Mouse (Mus musculus): ENCODE measurements around the gene Fam13a. TPM values are rescaled to one million over a fixed set of nuclear protein-coding genes. Genes with fewer than 3 reads are reported as not detected.
A peak's percentile ranks its signal among the peaks of the same experiment; 100 is the strongest.

Fam13a gene
- 11.6 and 13.2 TPM in 2 replicates for polyA plus RNA-seq (2015; fragmentation: Nextera tagmentation; extraction: Ambion mirVana)

DNA sequence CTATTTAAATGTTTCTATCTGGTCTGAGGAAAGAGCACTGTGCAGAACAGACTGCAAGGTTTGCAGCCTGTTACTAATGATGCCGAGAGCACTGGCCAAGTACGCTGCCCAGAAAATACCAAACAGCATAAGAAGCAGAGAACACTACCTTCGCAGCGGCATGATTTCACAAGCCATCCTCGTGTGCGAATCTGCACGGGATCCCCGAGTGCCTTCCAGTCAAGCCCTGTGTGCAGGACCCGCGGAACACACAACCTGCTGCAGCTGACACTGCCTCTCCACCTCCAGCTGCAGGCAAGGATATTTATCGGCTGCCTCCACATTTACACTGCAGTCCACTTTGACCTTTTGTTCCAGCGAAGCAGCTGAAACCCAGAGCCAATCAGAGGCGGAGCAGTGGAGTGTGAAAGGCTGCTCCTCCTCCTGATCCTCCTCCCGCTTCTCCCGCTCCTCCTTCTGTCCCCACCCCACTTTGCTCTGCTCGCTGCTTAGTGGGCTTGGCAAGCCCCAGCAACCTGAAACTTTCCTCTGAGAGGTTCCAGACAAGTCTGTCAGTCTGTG lies at the start of gene Fam13a:
Gene Fam13a, minus strand, starts transcription at position 386 of the 561 bp plus-strand sequence.
- peak; percentile 98 for ATAC-seq (ENCODE audit: low FRiP score, low read depth)
- Histone ChIP-seq H3K36me3 (no peaks in the 10 kb centered on the region), H3K9ac (peak within 1 kb of the TSS; percentile 55), H3K27ac (replicated peaks) (peak within 1 kb of the TSS; percentile 82), H3K4me1 (replicated peaks) (peaks cover 18% of the 10 kb centered on the region), H3K27me3 (no peaks in the 10 kb centered on the region), H3K4me2 (peak within 1 kb of the TSS; percentile 58), H3K4me3 (peak within 1 kb of the TSS; percentile 60), H3K9me3 (no peaks in the 10 kb centered on the region)
- WGBS = 0% methylated on average over 16 of the region's 16 CpGs

DNA sequence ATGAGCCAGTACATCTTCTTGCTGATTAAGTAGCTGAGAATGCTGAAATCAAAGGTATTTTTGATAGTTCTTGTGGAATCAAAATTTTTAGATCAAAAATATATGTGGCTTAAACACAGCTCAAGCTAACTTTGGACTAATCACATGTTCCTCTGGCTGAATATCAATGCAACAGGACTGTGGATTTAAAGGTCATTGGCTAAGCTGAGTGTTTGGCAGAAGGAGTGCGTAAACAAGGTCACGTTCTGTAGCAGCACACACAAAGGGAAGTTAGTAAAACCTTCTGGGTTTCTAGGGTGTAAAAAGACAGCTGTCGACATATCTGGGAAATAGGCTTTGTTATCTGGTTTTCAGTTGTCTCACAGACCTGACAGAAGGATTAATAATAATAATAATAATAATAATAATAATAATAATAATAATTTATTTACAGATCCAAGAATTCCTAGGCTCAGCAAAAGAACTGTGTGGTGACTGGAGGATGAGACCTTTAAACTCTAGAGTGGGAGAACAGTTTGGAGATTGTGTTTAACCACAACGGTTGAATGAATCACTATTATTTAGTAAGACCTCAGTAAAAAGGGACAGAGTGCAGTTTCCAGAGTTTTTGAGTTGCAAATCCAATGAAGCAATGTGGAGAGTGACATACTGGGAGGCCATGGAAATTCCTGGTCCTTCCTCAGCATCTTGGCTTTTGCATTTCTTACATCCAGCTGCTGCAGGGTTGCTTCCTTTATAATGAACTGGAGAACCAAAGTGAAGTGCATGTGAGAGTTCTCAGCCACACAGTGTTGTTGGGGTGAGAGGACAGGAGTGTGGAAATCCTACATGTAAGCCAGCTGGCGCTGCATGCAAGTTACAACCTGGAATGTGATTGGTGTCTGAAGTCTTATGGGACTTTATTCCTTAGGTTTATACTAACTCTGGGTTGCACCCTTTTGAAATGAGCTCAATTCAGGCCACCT lies 48.0 kb upstream of the Fam13a start:
- Histone ChIP-seq H3K4me2 (no peak overlapping the region), H3K9ac (no peak overlapping the region), H3K4me3 (no peak overlapping the region), H3K36me3 (no peaks in the 10 kb centered on the region), H3K4me1 (replicated peaks) (no peaks in the 10 kb centered on the region), H3K9me3 (no peaks in the 10 kb centered on the region), H3K27me3 (no peaks in the 10 kb centered on the region), H3K27ac (replicated peaks) (no peak overlapping the region)
- no peak for ATAC-seq (ENCODE audit: low FRiP score, low read depth)
- WGBS = 76% methylated on average over 5 of the region's 5 CpGs

DNA sequence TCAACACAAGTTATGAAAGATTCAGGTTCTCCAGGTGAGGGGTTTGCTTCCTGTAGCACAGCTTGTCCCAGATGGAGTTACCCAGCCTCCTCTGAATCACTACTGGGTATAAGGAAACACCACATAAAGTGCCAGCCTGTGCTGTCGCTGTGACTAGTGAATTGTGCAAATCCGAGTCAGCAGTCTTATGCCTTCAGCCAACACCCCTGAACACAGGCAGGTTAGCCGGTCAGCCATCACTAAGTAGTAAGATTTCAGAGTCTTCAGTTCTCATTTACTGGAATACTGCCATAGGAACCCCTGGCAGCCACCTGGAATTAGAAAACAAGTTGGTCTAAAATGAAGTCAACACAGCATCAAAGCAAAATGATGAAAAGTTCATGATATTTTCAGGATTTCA lies 47.3 kb upstream of the Fam13a start:
- Histone ChIP-seq H3K9me3 (no peaks in the 10 kb centered on the region), H3K9ac (no peak overlapping the region), H3K27me3 (no peaks in the 10 kb centered on the region), H3K4me2 (no peak overlapping the region), H3K4me3 (no peak overlapping the region), H3K36me3 (no peaks in the 10 kb centered on the region), H3K4me1 (replicated peaks) (no peaks in the 10 kb centered on the region), H3K27ac (replicated peaks) (no peak overlapping the region)
- ATAC-seq (ENCODE audit: low FRiP score, low read depth) = no peak
- WGBS = 86% methylated on average over 3 of the region's 3 CpGs

DNA sequence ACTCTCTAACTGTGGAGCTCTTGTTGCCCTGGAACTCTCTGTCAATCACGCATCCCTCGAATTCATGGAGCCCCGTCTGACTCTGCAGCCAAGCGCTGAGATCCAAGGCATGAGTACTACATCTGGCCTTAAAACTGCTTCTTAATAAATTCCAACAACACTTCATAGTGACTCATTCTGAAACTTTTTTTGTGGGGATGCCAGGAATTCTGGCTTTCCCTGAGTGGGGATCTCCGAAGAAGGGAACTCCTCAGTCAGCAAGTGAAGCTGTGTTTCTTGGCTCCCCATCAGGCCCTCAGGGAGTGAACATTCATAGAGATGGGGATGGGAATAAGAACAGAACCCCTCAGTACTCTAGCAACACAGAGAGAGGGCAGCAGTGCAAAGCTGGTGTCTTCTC lies 43.8 kb upstream of the Fam13a start:
- Histone ChIP-seq H3K4me2 (no peak overlapping the region), H3K27ac (replicated peaks) (no peak overlapping the region), H3K4me3 (no peak overlapping the region), H3K27me3 (no peaks in the 10 kb centered on the region), H3K9me3 (no peaks in the 10 kb centered on the region), H3K4me1 (replicated peaks) (no peaks in the 10 kb centered on the region), H3K9ac (no peak overlapping the region), H3K36me3 (no peaks in the 10 kb centered on the region)
- no peak for ATAC-seq (ENCODE audit: low FRiP score, low read depth)
- 90% methylated on average over 5 of the region's 5 CpGs for WGBS

DNA sequence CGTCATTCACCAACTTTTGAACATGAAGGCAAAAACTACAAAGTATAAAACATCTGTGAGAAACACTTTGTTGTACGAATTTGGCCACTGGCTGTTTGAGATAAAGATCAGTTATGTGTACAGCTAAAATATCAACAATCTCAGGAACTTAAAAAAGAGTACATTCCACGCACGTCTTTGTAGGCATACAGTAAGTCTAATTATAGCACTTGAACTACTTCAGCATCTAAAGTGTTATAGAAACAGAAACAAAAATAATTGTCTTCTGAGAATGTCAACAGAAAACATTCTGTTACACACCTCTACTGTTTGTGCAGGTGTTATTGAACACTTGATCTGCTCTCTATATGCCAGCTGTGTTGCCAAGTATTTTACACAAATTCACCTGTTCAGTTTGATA lies 40.1 kb upstream of the Fam13a start:
- Histone ChIP-seq H3K36me3 (no peaks in the 10 kb centered on the region), H3K27me3 (no peaks in the 10 kb centered on the region), H3K4me3 (no peak overlapping the region), H3K4me2 (no peak overlapping the region), H3K9ac (no peak overlapping the region), H3K9me3 (no peaks in the 10 kb centered on the region), H3K27ac (replicated peaks) (no peak overlapping the region), H3K4me1 (replicated peaks) (no peaks in the 10 kb centered on the region)
- WGBS = 85% methylated on average over 4 of the region's 4 CpGs
- ATAC-seq (ENCODE audit: low FRiP score, low read depth) = no peak

DNA sequence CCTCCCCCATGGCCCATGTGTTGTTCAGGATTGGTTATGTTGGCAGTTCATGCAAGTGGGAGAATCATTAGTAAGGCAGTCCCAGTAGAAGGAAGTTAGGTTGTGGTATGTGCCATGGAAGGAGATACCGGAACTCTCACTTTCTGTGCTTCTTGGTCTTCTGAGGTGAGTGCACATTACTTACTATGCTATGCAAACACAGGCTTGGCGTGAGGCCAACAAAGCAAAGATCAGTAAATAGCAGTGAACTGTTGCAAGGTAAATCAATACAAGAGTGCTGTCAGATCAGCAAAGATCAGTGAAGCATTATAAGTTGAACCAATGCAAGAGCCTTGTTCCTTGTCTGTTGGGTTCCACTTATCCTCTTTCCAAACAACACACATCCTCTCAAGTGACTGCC lies 28.9 kb upstream of the Fam13a start:
- no peaks in the 10 kb centered on the region for H3K36me3 ChIP-seq
- H3K27ac ChIP-seq (replicated peaks) = no peak overlapping the region
- no peak overlapping the region for H3K9ac ChIP-seq
- H3K4me1 ChIP-seq (replicated peaks) = no peaks in the 10 kb centered on the region
- ATAC-seq (ENCODE audit: low FRiP score, low read depth) = no peak
- no peak overlapping the region for H3K4me2 ChIP-seq
- WGBS = 80% methylated on average over 2 of the region's 2 CpGs
- no peaks in the 10 kb centered on the region for H3K9me3 ChIP-seq
- H3K4me3 ChIP-seq = no peak overlapping the region
- H3K27me3 ChIP-seq = no peaks in the 10 kb centered on the region

DNA sequence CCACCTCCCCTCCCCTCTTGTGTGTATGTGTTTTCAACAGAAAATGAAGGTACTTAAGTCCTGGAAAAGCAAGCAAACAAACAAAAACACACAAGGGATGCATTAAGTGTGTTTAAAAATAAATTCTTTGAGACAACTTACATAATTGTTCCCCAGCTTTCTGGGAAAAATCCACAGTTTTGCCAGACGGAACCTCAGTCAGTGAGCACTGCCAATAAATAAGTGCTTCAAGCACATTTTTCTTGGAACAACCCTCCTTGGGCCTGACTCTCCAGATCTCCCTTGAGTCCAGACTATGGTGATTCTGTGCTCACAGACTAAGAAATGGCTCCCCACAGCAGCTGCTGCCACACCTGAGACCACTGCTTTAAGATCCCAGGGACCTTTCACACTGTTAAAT lies 15.4 kb upstream of the Fam13a start:
- Histone ChIP-seq H3K27me3 (no peaks in the 10 kb centered on the region), H3K4me1 (replicated peaks) (no peaks in the 10 kb centered on the region), H3K9ac (no peak overlapping the region), H3K27ac (replicated peaks) (no peak overlapping the region), H3K36me3 (no peaks in the 10 kb centered on the region), H3K4me3 (no peak overlapping the region), H3K9me3 (no peaks in the 10 kb centered on the region), H3K4me2 (no peak overlapping the region)
- no peak for ATAC-seq (ENCODE audit: low FRiP score, low read depth)
- 58% methylated on average over 1 of the region's 1 CpGs for WGBS

DNA sequence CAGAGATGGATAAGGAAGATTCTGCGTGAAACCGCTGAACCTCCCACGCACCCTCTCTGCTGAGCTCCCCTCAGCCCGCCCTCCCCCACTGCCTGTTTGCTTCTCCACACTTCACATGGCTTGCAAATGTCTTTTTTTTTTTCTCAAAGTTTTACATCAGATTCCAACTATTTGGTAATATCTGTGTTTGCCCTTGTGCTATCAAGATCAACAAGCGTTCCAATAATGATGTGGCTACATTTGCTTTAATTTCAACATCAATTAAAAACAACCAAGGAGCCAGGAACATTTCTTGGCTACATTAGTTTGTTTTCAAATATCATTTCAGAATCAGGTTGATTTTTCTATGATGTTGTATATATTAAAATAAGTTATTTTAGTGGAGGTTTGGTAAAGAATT lies 8.4 kb upstream of the Fam13a start:
- H3K36me3 ChIP-seq = no peaks in the 10 kb centered on the region
- H3K4me3 ChIP-seq = no peak overlapping the region
- H3K4me2 ChIP-seq = no peak overlapping the region
- H3K27me3 ChIP-seq = no peaks in the 10 kb centered on the region
- no peaks in the 10 kb centered on the region for H3K4me1 ChIP-seq (replicated peaks)
- H3K9ac ChIP-seq = no peak overlapping the region
- H3K27ac ChIP-seq (replicated peaks) = no peak overlapping the region
- WGBS = 81% methylated on average over 5 of the region's 5 CpGs
- no peaks in the 10 kb centered on the region for H3K9me3 ChIP-seq
- ATAC-seq (ENCODE audit: low FRiP score, low read depth) = no peak

DNA sequence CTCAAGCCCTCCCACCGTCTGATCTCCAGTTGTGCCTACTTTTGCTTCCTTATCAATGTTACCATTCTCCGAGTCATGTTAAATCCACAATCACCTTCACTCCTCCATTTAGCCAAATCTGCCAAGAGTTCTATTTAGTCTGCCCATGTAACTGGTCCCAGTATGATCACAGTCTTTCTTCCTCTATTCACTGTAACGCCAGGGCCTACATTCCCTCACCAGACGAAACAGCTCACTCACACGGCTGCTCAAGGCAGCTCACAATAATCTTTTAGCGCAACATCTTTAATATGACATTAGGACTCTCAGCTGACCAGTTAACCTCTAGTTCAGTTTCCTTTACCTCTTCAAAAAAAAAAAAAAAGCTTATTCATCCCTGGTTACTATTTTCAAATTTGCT lies 7.2 kb upstream of the Fam13a start:
- Histone ChIP-seq H3K27ac (replicated peaks) (no peak overlapping the region), H3K36me3 (no peaks in the 10 kb centered on the region), H3K4me3 (no peak overlapping the region), H3K9ac (no peak overlapping the region), H3K4me1 (replicated peaks) (no peaks in the 10 kb centered on the region), H3K4me2 (no peak overlapping the region), H3K9me3 (no peaks in the 10 kb centered on the region), H3K27me3 (no peaks in the 10 kb centered on the region)
- no peak for ATAC-seq (ENCODE audit: low FRiP score, low read depth)
- 90% methylated on average over 6 of the region's 6 CpGs for WGBS

DNA sequence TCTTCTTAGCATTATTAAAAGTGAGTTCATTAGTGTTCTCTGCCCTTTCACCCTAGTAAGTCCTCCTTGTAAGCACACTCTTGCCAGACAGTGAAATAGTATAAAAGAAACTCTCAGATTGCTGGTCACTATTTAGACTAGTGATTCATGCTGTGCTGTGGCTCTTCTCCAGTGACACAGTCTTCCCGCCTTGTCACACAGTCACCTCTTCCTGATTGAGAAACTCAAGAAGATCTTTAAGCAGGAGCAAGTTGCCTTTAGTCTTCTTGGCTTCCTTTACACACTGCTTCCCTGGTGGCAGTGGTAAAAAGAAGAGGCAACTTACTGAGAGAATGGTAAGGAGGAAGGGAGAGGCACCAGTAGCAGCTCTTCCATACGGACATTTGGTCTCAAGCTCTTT lies 6.3 kb upstream of the Fam13a start:
- H3K4me3 ChIP-seq = no peak overlapping the region
- no peaks in the 10 kb centered on the region for H3K4me1 ChIP-seq (replicated peaks)
- no peak overlapping the region for H3K27ac ChIP-seq (replicated peaks)
- H3K4me2 ChIP-seq = no peak overlapping the region
- no peaks in the 10 kb centered on the region for H3K9me3 ChIP-seq
- H3K9ac ChIP-seq = no peak overlapping the region
- no peaks in the 10 kb centered on the region for H3K27me3 ChIP-seq
- H3K36me3 ChIP-seq = no peaks in the 10 kb centered on the region
- ATAC-seq (ENCODE audit: low FRiP score, low read depth) = no peak
- WGBS = 90% methylated on average over 2 of the region's 2 CpGs

DNA sequence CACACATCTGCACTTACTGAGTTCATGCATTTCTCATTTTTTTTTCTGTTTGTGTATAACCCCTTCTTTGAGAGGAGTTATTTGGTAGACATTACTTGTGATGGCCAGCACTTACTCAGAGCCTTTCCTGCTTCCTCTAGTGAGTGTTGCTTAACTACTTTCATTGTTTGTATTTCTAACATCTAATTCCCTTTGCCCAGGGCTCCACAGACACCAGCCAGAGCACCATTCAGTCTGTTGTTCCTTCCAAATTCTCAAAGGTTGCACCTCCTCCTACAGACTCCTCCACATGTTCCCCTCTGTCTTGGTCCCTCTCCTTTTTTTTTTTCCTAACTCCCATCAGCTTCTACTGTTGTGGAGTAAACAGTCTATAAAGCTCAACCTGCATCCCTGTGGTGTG lies 5.7 kb upstream of the Fam13a start:
- H3K27ac ChIP-seq (replicated peaks) = no peak overlapping the region
- no peaks in the 10 kb centered on the region for H3K9me3 ChIP-seq
- H3K4me1 ChIP-seq (replicated peaks) = no peaks in the 10 kb centered on the region
- no peaks in the 10 kb centered on the region for H3K36me3 ChIP-seq
- H3K4me3 ChIP-seq = no peak overlapping the region
- H3K27me3 ChIP-seq = no peaks in the 10 kb centered on the region
- H3K4me2 ChIP-seq = no peak overlapping the region
- no peak for ATAC-seq (ENCODE audit: low FRiP score, low read depth)
- no peak overlapping the region for H3K9ac ChIP-seq

DNA sequence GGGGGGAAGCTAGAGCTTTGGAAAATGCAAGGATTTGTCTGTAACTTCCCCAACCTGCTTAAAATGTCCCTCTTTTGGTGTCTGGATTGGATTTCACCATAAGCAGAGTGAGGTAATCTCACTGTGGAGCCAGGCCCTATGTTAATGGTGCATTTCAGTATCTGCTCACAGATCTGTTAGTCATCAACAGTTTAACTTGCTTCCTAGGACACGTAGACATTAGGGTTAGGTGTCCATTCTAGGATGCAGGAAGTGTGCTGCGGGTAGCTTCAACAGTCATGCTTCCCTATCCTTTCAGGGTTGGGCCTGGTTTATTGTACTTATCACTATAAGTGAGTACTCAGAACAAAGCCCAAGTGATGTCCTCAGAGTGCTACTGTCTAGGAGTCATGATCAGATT lies 4.5 kb upstream of the Fam13a start:
- 83% methylated on average over 2 of the region's 2 CpGs for WGBS
- H3K9ac ChIP-seq = no peak overlapping the region

More for the DNA sequence above, 4.5 kb upstream of the Fam13a start:
- H3K27ac ChIP-seq (replicated peaks) = no peak overlapping the region
- no peak overlapping the region for H3K4me2 ChIP-seq
- no peak for ATAC-seq (ENCODE audit: low FRiP score, low read depth)
- no peaks in the 10 kb centered on the region for H3K36me3 ChIP-seq
- H3K9me3 ChIP-seq = no peaks in the 10 kb centered on the region
- H3K4me1 ChIP-seq (replicated peaks) = peaks cover 3% of the 10 kb centered on the region; the same call in 1 of the 2 replicates
- no peak overlapping the region for H3K4me3 ChIP-seq
- H3K27me3 ChIP-seq = no peaks in the 10 kb centered on the region

Data from hindbrain, embryonic 15.5 days (tissue).